Mouse (Mus musculus) c-Kit-positive CD71-positive TER-119-negative erythroid progenitor cells, embryonic 14.5 days (primary cell): ENCODE data around the gene Kpna4.

Experiments
- DNase-seq: peaks from one replicate; pipeline ENCODE4 v3.0.0-alpha.2; 2013; ENCODE audit warnings: low read depth

The Kpna4 gene

DNA sequence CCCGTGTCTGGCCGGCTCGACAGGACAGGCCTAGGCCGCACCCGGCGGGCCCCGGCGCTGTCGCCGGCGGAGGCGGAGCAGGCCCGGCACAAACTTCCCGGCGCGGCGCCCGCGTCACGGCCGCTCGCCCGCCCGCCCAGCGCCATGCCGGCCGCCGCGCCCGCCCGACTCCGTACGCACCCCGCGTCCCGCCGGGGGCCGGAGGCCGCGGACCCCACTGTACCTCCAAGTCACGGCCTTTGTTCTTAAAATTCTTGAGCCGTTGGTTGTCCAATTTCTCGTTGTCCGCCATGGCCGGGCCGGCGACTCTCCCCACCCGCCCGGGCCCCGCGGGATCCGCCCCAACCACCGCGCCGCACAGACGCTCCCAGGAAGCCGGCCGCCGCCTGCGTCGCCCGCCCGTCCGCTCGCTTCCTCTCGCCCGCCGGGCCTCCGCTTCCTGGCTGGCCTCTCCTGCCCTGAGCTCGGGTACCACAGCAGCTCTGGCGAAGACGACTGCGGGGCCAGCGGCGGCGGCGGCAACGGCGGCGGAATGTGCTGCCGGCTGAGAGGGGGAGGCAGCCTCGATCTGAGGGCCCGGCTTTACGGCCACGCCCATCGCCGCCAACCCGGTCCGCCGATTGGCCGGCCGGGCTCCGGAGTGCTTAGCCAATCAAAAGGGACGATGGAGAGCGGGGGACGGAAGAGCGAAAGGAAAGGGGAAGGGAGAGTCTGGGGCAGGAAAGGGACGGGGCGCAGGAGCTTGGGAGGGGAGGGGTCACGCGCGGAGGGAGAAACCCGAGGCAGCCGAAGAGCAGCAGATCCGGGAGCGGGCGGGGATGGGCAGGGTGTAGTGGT is at the start of gene Kpna4:
Kpna4 (minus strand) TSS at position 605 of the 837 bp plus-strand sequence.
- DNase-seq = peak; percentile 91

DNA sequence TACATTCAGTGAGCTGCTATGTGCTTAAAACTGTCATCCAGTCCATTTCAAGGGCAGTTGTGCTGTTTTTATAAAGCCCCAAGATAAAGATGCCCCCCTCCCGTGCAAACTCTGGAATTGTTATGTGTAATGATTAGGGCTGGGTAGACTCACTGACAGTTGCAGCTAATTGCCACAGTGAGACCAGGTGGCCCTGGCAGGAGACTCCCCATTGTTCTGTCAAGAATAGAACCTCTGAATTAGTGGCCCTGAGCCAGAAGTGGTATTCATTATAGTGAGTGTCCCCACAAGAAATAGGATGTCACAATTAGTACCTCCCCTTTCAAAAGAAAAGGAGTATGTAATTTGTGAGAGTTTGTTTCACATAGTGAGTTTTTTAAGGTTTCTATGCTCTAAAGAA is 48.3 kb upstream of the Kpna4 start:
- DNase-seq = no peak

DNA sequence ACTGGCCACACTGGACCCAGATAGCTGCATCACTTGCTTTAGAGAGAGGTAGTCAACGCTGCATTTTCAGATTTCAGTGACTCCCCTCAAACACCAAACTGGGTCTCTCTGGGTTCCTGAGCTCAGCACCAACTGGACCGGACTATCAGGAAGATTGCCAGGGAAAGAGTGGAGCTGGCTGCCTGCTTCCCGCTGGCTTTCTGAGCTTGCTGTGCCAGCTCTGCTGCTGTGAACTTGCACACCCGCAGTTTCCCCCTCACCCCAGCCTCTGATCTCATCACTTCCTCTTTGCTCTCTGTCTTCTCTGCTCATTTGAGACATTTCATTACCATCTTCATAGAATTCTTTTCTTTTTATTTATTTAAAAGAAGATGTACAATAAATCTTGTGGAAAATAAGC is 44.2 kb upstream of the Kpna4 start:
- DNase-seq = no peak

DNA sequence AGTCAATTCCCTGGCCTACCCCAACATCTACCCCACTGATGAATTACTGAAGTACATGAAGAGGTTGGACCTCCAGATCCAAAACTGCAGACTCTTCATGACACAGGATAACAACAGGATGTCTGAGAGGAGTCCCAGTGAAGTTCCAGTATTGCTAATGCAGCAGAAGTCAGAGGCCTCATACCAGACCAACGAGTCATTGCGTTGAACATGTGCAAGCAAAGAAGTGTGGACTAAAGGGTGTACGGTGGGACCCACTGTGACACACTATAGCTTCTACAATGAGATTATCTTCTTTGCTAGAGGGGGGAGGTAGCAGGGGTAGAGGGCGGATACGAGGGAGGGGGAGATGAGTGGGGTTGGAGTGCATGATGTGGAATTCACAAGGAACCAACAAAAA is 42.9 kb upstream of the Kpna4 start:
- no peak for DNase-seq

DNA sequence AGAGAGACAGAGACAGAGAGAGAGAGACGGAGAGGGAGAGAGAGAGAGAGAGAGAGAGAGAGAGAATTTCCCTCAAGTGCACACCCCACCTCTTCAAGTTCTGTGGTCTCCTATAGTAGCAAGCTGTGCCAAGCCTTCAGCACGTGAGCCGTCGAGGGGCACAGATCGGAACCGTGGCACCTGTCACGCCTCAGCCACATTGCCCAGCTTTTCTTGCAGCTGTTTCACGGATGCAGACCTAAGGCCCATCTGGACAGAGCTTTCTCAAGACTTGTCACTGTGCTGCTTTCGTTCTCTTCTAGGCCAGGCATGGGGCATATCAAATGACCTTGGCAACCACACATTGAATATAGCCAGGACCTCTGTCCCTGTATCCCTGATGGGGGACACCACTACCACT is 41.8 kb upstream of the Kpna4 start:
- no peak for DNase-seq

DNA sequence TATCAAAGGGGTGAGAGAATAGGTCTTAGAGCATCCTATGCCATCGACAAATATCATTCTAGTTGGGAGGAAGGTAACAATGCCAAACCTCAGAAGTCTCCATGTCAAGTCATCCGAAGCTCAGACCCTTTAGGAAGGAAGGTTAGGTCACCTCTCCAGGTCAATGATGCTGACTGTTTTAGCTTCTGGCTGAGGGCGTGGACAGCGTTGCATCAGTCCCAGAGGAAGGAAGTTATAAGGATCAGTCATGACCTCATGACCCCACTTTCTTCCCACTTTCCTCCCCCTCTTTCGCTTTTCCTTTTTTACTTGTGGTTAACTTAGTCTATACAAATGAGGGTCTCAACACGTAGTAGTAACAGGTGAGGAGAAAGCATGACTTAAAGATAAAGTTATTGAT is 36.1 kb upstream of the Kpna4 start:
- no peak for DNase-seq

DNA sequence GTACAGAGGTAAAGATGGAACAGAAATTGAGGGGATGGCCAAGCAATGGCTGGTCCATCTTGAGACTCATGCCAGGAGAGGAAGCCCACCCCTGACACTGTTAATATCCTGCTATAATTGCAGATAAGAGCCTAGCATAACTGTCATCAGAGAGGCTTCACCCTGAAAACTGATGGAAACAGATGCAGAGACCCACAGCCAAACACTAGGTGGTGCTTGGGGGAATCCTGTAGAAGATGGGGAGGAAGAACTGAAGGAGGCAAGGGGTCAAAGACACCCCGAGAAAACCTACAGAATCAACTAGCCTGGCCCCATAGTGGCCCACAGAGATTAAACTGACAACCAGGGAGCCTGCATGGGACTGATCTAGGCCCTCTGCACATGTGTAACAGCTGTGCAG is 33.5 kb upstream of the Kpna4 start:
- DNase-seq = no peak

DNA sequence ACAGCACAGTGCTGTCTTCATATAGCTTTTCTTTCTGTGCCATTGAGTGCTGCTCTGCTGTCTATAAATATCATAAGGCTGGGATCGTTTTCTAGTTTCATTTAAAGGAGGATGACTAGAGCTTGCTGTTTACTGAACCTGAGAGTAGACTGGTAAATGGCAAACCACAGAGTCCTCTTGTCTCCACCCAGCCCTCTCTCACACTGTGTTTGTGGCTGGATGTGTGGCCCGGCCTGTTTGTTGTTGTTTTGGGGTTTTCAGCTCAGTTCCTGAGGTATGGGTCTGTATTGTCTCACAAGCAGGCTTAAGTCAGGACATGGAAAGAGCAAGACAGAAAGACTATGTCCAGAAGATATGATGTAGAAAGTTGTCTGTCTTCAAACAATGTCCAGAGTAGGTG is 32.6 kb upstream of the Kpna4 start:
- DNase-seq = no peak

DNA sequence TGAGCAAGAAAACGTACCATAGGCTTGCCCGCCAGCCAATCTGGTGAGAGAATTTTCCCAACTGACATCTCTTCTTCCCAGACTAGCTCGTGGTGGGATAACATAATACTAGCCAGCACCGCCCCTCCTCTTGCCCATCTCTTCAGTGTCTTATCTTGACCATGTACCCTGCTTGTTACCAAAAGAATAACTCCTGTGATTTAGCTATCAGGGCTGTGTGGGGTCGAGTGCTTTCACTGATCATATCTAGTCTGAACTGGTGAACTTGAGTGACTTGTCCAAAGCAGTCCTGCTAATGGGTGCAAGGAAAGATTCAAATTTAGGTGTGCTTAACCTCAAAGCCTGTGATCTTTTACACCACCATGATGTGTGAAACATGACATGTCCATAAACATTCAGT is 31.0 kb upstream of the Kpna4 start:
- no peak for DNase-seq

DNA sequence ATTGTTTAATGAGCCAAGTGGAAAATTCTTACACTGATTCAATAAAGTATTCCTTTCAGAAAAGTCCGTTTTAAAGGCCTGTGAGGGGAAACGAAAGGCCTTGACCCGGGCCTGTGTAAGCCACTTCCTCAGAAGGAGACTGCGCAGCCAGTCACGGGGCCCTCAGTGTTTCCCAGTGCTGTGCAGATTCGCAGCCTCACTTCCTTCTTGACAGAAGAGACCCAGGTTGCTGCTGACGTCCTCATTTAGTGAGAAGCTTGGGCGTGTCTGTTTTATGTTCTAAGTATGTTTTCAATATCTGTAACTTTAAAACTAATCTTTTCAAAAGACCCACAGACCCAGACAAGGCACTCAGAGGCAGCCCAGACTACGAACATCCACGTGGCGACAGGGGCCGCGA is 29.6 kb upstream of the Kpna4 start:
- DNase-seq = no peak

DNA sequence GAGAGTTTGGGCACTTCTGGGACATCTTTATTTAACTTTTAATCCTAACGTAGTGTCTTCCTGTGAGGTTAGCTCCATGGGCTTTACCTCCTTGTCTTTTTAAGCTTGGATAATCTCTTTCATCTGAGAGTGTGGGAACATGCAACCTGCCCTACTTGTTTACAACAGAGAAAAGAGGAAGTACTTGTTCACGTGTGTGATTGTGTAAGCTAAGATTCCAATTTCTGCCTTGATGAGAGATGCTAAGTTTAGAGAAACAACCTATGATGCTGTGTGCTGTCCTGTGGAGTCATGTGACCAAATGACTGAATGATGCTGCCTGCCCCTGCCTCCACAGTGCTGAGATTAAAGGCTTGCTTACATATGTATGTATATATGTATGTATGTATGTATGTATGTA is 27.8 kb upstream of the Kpna4 start:
- DNase-seq = no peak

DNA sequence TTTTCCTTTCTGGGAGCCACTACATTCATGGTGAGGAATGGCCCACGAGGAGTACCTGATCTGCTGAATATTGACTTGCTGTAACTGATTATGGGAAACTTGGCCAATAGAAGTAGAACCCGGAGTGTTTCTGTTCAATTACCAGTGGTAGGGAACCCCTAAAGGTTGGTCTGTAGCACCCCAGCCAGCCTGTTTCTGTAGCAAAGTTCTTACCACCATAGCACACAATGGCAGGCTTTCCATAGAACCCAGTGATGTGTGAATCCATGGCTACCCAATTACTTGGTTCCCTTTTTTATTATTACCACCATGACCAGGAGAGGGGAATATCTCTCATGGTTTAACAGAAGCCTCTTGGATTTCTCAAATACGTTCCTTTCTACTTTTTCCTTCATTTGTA is 24.0 kb upstream of the Kpna4 start:
- no peak for DNase-seq

DNA sequence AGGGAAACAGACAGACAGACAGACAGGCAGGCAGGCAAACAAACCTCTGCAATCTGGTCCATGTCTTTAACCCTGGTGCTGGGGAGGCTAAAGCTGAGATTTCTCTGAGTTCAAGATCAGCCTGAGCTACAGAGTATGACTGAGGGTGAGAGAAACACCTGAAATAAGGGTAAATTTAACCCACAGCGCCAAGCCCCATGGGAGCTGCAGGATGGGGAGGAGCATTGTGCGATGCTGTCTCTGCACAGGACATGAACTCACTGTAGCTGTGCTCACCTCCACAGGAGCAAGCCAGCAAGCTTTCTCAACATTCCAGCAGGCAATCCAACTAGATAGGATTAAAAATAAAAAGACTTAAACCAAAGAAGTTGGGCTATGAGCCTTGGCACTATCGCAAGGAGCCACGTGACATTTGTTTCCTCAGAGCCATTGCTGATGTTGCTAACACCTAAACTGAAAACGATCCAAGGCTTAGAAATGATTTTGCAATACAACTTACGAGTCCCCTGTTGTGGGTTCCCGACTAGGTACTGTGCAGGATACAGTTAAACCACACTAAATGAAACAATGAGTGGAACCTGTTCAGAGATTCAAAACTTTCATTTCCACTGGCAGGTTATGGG is 15.6 kb upstream of the Kpna4 start:
- no peak for DNase-seq

DNA sequence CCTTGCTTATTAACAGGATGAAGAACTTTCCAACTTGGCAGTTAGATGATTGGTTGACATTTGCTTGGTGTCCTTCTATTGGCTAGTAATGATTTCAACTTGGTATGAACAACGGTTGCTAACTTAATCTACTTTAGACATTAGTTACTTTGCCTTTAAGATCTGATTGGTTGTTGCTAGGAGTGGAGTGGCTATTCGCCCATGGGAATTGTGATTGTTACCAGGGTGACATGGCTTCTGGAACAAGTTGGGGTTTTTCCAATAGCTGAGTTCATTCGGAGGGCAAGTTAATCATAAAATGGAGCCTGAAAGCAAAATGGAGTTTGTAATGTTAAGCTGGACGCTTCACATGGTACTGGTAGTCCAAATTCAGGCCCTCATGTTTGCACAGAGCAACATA is 13.9 kb upstream of the Kpna4 start:
- DNase-seq = no peak

DNA sequence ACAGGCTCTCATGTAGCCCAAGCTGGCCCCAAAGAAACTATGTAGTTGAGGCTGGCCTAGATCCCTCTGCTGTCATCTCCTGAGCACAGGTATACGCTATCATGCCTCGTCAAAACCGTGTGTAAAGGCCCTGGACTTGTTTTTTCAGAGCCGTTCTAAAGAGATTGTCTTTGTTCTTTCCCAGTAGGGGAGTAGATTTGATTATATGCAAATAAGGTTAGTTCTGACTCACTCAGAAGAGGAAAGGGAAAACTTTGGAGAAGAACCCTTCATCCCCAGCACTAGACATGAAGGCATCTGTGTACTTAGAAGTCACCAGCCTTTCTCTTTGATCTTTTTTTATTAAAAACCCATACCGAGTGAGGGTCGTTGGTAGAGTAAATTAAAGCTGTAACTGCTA is 9.1 kb upstream of the Kpna4 start:
- DNase-seq = no peak

DNA sequence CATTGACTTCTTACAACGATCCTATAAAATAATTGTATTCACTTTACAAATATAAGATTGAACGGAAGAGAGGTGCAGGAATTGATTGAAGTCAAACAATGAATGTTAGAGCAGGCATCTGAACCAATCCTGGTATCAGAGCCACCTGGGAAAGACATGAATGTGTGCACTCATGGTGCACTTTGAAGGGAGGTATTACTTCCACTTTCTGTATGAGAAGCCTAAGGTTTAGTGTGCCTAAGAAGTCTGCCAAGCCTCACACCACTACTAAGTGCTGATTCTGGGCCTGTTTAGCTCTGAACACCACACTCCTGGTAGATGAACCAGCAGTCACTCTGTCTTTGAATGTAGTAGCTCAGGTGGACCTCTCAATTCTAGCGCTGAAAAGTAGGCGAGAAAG is 4.1 kb upstream of the Kpna4 start:
- DNase-seq = no peak

DNA sequence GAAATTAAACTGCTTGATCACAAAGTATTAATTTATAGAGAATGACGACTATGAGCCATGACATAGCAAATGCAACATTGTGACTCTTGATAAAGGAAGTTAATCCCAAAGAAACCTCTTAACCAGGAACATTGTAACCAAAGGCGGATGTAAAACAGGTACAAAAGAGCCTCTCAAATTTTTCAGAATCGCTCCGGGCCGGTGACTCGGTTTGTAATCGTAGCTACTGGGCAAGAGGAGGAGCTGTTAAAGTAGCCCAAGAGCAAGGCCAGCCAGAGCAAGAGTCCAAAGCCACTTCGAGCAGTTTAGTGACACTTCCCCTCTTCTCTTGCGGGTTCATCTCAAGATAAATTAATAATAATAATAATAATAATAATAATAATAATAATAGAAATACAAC is 780 bp upstream of the Kpna4 start:
- peak; percentile 17 for DNase-seq

DNA sequence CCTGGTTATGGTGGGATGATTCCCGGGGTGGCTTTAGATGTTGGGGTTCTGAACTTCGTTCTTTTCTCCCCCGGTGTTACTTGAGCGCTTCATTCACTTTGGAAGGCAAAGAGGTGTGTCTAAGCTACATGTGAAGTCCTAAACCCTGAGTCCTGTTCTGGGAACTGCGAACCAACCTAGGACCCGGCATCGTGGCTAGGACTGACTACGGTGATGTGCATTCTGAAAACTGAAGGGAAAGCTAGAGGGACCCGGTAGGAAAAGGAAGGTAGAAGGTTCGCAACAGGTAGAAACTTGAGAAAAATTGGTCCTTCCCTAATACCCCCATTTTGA is 399 bp upstream of the Kpna4 start:
- DNase-seq = no peak

DNA sequence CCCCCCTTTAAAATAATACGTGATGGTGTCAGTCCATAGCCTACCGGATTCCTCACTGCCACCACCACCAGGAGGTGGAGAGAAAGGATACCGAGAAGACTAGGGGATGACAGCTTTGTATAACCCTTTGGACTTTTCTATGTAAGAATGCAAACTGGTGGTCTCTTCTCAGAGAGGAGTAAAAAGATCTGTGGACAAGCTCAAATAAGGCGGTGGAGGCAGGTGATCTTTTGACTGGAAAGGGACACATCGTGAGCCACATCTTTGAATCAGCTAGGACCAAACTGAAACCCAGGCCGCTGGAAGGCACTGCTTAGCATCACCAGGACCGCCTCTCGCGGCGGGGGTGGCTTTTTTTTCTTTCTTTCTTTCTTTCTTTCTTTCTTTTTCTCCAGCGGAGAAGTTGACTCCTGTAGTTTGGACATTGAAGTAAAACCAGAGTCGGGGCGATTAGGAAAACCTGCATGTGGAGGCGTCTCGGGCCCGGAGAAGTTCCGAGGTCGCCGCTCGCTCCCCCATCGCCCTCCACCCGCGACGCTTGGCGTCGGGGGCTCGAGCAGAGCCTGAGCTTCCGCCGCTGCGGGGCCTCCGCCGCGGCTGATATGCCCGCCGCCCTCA is 913 bp downstream of the Kpna4 start:
- peak; percentile 53 for DNase-seq

DNA sequence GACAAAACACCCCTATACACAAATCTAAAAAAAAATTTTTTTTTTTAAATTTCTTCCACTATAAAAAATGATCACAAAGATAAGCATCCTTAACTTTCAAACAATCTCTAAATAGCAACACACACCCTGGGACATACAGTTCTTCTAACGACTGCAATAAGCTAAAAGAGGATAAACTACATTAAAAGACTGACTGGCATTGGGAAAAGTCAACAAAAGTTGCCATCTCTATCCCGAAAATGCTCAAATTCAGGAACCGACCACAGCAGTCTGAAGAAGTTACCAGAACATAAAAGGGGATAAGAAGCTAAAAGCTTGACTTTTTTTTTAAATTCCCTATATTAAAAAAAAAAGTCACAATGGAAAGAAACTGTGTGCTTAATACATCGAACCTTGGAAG is 1.5 kb downstream of the Kpna4 start:
- DNase-seq = no peak

DNA sequence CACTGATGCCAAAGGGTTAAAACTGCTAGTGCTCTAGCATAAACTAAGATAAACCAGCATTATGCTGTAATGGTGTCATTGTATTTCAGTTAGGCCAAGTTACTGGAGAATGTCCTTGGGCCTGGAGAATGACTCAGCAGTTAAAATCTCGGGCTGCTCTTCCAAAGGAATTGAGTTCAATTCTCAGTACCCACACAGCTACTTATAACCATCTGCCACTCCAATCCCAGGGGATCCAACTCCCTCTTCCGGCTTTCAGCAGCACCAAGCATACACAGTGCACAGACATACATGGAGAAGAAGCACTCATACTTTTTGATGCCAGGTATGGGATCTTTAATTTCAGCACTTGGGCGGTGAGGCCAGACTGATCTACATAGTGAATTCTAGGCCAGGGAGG is 8.1 kb downstream of the Kpna4 start:
- peak; percentile 22 for DNase-seq

DNA sequence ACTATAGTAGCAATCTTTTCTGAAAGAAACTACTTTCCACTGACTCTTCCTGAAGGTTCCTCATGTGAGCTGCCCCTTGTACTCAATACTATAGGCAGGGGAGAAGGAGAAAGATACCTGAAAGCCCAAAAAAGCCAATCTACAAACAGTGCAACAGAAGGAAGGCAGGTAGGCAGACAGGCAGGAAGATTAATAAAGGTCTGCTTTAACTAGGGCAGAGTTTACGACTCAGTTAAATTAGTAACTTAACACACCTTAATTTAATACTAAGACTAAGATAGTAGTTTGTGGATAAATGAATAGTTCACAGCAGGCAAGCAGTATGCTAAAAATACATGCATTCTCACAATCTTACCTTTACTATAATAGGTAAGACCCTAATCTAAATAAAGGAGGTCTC is 12.2 kb downstream of the Kpna4 start:
- DNase-seq = no peak

DNA sequence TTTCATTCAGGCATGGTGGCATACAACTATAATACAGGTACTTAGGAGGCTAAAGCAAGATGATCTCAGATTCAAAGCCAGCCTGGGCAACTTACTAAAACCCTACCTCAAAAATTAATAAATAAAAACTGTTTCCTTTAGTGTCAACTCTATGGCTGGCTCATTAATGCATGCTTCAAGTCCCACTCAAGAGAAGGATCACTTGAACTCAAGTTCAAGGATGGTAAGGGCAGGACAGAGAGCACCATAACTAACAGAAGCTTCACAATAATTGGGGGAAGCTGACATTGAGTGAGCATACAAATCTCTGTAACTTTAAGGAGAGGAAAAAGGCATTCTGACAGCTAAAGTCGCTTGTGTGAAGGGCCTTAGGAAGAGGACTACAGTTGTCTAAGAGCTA is 13.0 kb downstream of the Kpna4 start:
- no peak for DNase-seq

DNA sequence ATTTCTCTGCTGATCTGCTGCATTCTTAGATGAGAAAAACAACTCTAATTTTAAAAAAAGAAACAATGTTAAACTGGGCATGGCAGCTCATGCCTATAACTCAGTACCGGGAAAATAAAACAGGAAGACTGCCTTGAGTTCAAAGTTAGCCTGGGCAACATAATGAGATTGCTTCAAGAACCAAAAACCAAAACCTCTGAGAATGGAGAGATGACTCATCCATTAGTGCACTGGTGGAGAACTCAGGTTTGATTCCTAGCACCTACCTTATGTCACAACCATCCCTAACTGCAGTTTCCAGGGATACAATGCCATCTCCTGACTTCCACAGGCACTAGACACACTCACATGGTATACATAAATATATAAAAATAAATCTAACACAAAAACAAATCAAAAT is 17.8 kb downstream of the Kpna4 start:
- no peak for DNase-seq
